Mouse (Mus musculus) spleen, embryonic (tissue): Measurements from ENCODE around the gene Creb3l2.

ENCODE experiments used
- CTCF ChIA-PET: fragments of 350-600 bp; sonication (Branson Sonifier 250); formaldehyde crosslinking; loops from one replicate; lab custom pipeline; 2022; lab: Charles Lee

The Creb3l2 gene

GRCm38 (mm10) chr6:37411696-37412095, 30.2 kb downstream of the Creb3l2 start:
- CTCF ChIA-PET = no interaction called here

- CTCF ChIA-PET = no interaction called here
These were observed 32.1 kb downstream of the Creb3l2 start for GRCm38 (mm10) chr6:37409829-37410228.

- CTCF ChIA-PET = interaction anchor here (0.7 kb wide), 1 partner anchor 20 kb away, joined by 4 read pairs; no protein-coding TSS in a partner anchor
These were observed 34.1 kb downstream of the Creb3l2 start for GRCm38 (mm10) chr6:37407876-37408275.

- CTCF ChIA-PET = no interaction called here
These were observed 35.0 kb downstream of the Creb3l2 start for GRCm38 (mm10) chr6:37406903-37407302.

GRCm38 (mm10) chr6:37406018-37406417, 35.9 kb downstream of the Creb3l2 start:
- CTCF ChIA-PET = no interaction called here

GRCm38 (mm10) chr6:37404325-37404724, 37.6 kb downstream of the Creb3l2 start:
- CTCF ChIA-PET = no interaction called here

GRCm38 (mm10) chr6:37401928-37402327, 40.0 kb downstream of the Creb3l2 start:
- CTCF ChIA-PET = no interaction called here

GRCm38 (mm10) chr6:37400866-37401525, 41.0 kb downstream of the Creb3l2 start:
- CTCF ChIA-PET = no interaction called here

- CTCF ChIA-PET = no interaction called here
These were observed 41.8 kb downstream of the Creb3l2 start for GRCm38 (mm10) chr6:37400167-37400566.

- CTCF ChIA-PET = no interaction called here
These were observed 43.0 kb downstream of the Creb3l2 start for GRCm38 (mm10) chr6:37398943-37399342.

- CTCF ChIA-PET = no interaction called here
These were observed 44.0 kb downstream of the Creb3l2 start for GRCm38 (mm10) chr6:37397973-37398372.

GRCm38 (mm10) chr6:37397254-37397653, 44.7 kb downstream of the Creb3l2 start:
- CTCF ChIA-PET = no interaction called here

- CTCF ChIA-PET = no interaction called here
These were observed 45.8 kb downstream of the Creb3l2 start for GRCm38 (mm10) chr6:37396127-37396526.

GRCm38 (mm10) chr6:37393263-37393662, 48.7 kb downstream of the Creb3l2 start:
- CTCF ChIA-PET = interaction anchor here (0.7 kb wide), 1 partner anchor 54 kb away, joined by 3 read pairs; no protein-coding TSS in a partner anchor

- CTCF ChIA-PET = no interaction called here
These were observed 49.7 kb downstream of the Creb3l2 start for GRCm38 (mm10) chr6:37392262-37392661.

- CTCF ChIA-PET = no interaction called here
These were observed 50.6 kb downstream of the Creb3l2 start for GRCm38 (mm10) chr6:37391313-37391712.

GRCm38 (mm10) chr6:37388960-37389359, 53.0 kb downstream of the Creb3l2 start:
- CTCF ChIA-PET = no interaction called here

- CTCF ChIA-PET = no interaction called here
These were observed 53.4 kb downstream of the Creb3l2 start for GRCm38 (mm10) chr6:37388501-37388900.

- CTCF ChIA-PET = no interaction called here
These were observed 54.7 kb downstream of the Creb3l2 start for GRCm38 (mm10) chr6:37387281-37387680.

- CTCF ChIA-PET = no interaction called here
These were observed 56.2 kb downstream of the Creb3l2 start for GRCm38 (mm10) chr6:37385602-37386285.

- CTCF ChIA-PET = no interaction called here
These were observed 59.2 kb downstream of the Creb3l2 start for GRCm38 (mm10) chr6:37382761-37383160.

- CTCF ChIA-PET = interaction anchor here (0.6 kb wide), 1 partner anchor 672 kb away, joined by 3 read pairs; no protein-coding TSS in a partner anchor
These were observed 63.9 kb downstream of the Creb3l2 start for GRCm38 (mm10) chr6:37377836-37378580.
